ENCODE assay signal across 9 mouse cellular contexts in genomic region chr1:140660751-140661403, GRCm38 (mm10).
A peak's percentile ranks its signal among the peaks of the same experiment; 100 is the strongest.
DNase-seq lines count a peak whose midpoint lies in the region; ATAC-seq lines count a peak whose summit lies in the region.
"Had no signal": no experiment of that assay in that cellular context is flagged by ENCODE, and none has a peak within 500 bp of the region (broad histone marks: within the 10 kb centered on the region; RNA-seq: fewer than 3 reads in every experiment).

No protein-coding gene starts in this region.

- H3K9me3 ChIP-seq in heart, embryonic 13.5 days, result no peaks in the 10 kb centered on the region
- H3K9me3 ChIP-seq in lung, embryonic 15.5 days, result no peaks in the 10 kb centered on the region
- H3K9me3 ChIP-seq in hindbrain, embryonic 16.5 days (ENCODE audit: control insufficient read depth, low read length), result no peaks in the 10 kb centered on the region
- H3K9me3 ChIP-seq in stomach, embryonic 14.5 days (ENCODE audit: control insufficient read depth, low read depth, low read length), result no peaks in the 10 kb centered on the region

- no peak overlapping the region for H3K9ac ChIP-seq in heart, embryonic 13.5 days
- no peak overlapping the region for H3K9ac ChIP-seq in lung, embryonic 15.5 days
- no peak overlapping the region for H3K9ac ChIP-seq in hindbrain, embryonic 16.5 days (ENCODE audit: low read depth, low read length)
- H3K9ac ChIP-seq in stomach, embryonic 14.5 days (replicated peaks; ENCODE audit: low read depth, low read length), result no peak overlapping the region

- peak overlapping the region; percentile 35 for H3K4me3 ChIP-seq in heart, embryonic 13.5 days
- peak overlapping the region; percentile 13; the same call in 1 of the 2 replicates for H3K4me3 ChIP-seq in lung, embryonic 15.5 days
- H3K4me3 ChIP-seq in hindbrain, embryonic 16.5 days (ENCODE audit: low read length), result peak overlapping the region; percentile 28
- peak overlapping the region; percentile 17; the same call in 1 of the 2 replicates for H3K4me3 ChIP-seq in stomach, embryonic 14.5 days (ENCODE audit: low read depth, low read length)

- peak overlapping the region; percentile 62 for H3K4me2 ChIP-seq in heart, embryonic 13.5 days
- peak overlapping the region; percentile 37; the same call in 1 of the 2 replicates for H3K4me2 ChIP-seq in lung, embryonic 15.5 days
- peak overlapping the region; percentile 48 for H3K4me2 ChIP-seq in hindbrain, embryonic 16.5 days (ENCODE audit: low read length)
- H3K4me2 ChIP-seq in stomach, embryonic 14.5 days (replicated peaks; ENCODE audit: low read depth, low read length), result peak overlapping the region; percentile 40

- DNase-seq in heart, adult 9 months (ENCODE audit: low spot score in 2 of 2), result no peak
- no peak for DNase-seq in lung, postnatal 36 days
- DNase-seq in urinary bladder, postnatal 10 days (ENCODE audit: low spot score), result no peak
- DNase-seq: kidney, adult 8-10 months had no signal

- no peak overlapping the region for H3K27ac ChIP-seq in heart, embryonic 13.5 days (replicated peaks)
- H3K27ac ChIP-seq in lung, embryonic 15.5 days, result no peak overlapping the region
- H3K27ac ChIP-seq in hindbrain, embryonic 16.5 days (ENCODE audit: low read depth, low read length), result no peak overlapping the region
- H3K27ac ChIP-seq in stomach, embryonic 14.5 days (ENCODE audit: low read length), result no peak overlapping the region

- no peak for ATAC-seq in heart, embryonic 13.5 days (ENCODE audit: extremely low read depth, insufficient number of reproducible peaks, low FRiP score, low TSS enrichment)
- no peak for ATAC-seq in lung, embryonic 15.5 days (ENCODE audit: borderline replicate concordance, extremely low read depth, low FRiP score, low TSS enrichment)
- 0 out of 2 replicates have a peak, but pooled peaks have one; percentile 24 for ATAC-seq in hindbrain, embryonic 16.5 days
- ATAC-seq in stomach, embryonic 14.5 days (ENCODE audit: insufficient number of reproducible peaks, insufficient read depth, low FRiP score, low read depth), result no peak
- no peak for ATAC-seq in erythroid progenitor cell, adult 5-6 weeks (replicated peaks; ENCODE audit: low FRiP score, poor library complexity, severe bottlenecking)

- no peaks in the 10 kb centered on the region for H3K4me1 ChIP-seq in heart, embryonic 13.5 days
- no peaks in the 10 kb centered on the region for H3K4me1 ChIP-seq in lung, embryonic 15.5 days
- no peaks in the 10 kb centered on the region for H3K4me1 ChIP-seq in hindbrain, embryonic 16.5 days (ENCODE audit: control insufficient read depth, insufficient read depth, low read depth, low read length)
- H3K4me1 ChIP-seq in stomach, embryonic 14.5 days (ENCODE audit: control insufficient read depth, insufficient read depth, low read length), result no peaks in the 10 kb centered on the region

- no peaks in the 10 kb centered on the region for H3K36me3 ChIP-seq in heart, embryonic 13.5 days
- no peaks in the 10 kb centered on the region for H3K36me3 ChIP-seq in lung, embryonic 15.5 days
- no peaks in the 10 kb centered on the region for H3K36me3 ChIP-seq in hindbrain, embryonic 16.5 days (ENCODE audit: control insufficient read depth, insufficient read depth, low read length)
- H3K36me3 ChIP-seq in stomach, embryonic 14.5 days (ENCODE audit: control insufficient read depth, insufficient read depth, low read length), result no peaks in the 10 kb centered on the region

- 46% methylated on average over 12 of the region's 12 CpGs for WGBS in heart, embryonic 13.5 days
- 28% methylated on average over 12 of the region's 12 CpGs for WGBS in lung, embryonic 15.5 days
- WGBS in hindbrain, embryonic 16.5 days, result 42% methylated on average over 12 of the region's 12 CpGs
- 24% methylated on average over 12 of the region's 12 CpGs for WGBS in stomach, embryonic 14.5 days

- H3K27me3 ChIP-seq in heart, embryonic 13.5 days (replicated peaks), result no peaks in the 10 kb centered on the region
- no peaks in the 10 kb centered on the region for H3K27me3 ChIP-seq in lung, embryonic 15.5 days
- no peaks in the 10 kb centered on the region for H3K27me3 ChIP-seq in hindbrain, embryonic 16.5 days (replicated peaks; ENCODE audit: control insufficient read depth, insufficient read depth, low read length)
- no peaks in the 10 kb centered on the region for H3K27me3 ChIP-seq in stomach, embryonic 14.5 days (ENCODE audit: control insufficient read depth, insufficient read depth, low read length)
